Mouse (Mus musculus): ENCODE measurements at regions not wholly inside any gene's neighbourhood (a gene's known extent, or its start where the extent isn't known, plus 50 kb on each side); places are given as distances from the start of the nearest gene placed in this dataset.
A peak's percentile ranks its signal among the peaks of the same experiment; 100 is the strongest.

DNA sequence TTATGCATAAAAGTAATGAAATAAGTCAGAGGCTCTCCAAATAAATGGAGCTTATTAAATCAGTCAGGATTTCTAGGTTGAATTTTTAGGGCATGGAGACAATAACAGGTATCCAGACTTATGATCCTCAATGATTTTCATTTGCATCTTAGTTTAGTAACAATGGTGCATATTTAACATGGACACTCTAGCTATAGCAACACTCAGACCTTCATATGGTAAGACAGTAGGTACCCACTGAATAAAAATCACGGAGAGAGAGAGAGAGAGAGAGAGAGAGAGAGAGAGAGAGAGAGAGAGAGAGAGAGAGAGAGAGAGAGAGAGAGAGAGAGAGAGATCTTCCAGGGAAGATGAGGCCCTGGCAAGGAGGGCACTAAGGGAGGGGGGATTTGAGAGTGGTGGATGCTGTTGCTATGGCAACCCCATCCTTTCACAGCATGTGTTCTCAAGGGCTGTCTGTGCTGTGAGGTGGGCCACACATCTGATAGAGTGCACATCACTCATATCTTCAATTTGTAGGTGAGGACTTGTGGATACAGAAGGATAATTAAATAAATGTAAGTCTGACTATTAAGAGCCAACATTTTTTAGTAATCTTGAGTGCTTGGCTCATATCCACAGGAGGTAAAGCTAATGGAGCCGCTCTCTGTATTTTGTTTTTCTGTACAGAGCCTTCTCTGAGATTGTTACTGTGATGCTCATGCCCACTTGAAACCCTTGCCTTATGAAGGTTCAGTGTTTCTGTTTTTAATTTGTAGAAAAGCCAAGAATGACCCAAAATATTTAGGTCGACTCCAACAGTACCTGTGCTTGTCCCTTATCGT, 227.7 kb downstream of the Otor start:
- DNase-seq (ENCODE audit: low spot score in 2 of 2) = no peak

DNA sequence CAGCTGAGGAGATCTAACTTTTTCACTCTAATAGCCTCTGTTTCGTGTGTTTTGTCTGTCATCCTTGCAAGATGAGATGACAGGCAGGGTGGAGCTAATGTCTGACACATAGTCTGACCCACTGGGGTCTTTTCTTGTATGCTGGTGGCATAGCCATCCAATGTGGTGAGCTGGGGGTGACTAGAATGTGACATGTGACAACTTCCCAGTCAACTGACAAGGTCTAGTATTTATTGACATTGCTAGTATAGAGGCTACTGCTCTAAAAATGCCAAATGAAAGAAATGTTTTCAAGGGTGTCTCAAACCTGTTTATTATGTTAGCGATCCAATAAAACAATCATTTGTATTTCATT, 228.3 kb downstream of the Otor start:
- no peak for DNase-seq (ENCODE audit: low spot score in 2 of 2)

DNA sequence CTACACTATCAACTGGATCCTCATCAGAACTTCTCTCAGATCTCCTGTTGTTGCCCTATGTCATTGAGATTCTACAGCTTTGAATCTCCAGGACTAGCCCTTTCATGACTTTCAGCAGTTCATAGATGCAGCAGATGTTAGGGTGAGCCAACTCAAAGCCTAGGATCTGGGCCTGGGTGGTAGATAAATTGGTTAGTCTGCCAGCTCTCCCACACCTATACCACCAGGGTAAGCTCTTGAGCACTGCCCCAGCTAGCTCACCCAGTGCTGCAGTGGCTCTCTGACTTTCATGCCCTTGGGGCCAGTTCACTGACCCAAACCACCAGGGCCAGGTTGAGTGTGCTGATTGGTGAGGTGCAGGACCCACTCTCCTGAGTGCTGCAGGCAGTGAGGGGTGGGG, 220.5 kb upstream of the Pcsk2 start:
- DNase-seq (ENCODE audit: low spot score in 2 of 2) = no peak

DNA sequence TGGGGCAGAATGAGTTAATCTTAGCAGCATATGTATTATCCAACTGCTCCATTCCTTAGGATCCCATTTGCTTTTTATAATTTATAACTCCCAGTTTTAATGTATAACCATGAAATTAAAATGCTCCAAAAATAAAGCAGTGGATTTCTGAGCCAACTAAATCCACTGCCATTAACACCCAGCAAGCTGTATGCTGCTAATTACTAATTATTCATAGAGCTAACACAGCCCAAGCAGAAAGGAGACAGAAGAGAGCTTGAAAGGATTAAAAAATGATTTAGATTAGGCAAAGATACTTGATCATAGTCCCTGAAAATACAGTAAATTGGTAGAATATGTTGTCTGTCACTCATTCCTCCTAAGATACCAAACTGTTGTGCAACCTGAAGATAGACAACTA, 213.9 kb upstream of the Pcsk2 start:
- no peak for DNase-seq (ENCODE audit: low spot score in 2 of 2)

DNA sequence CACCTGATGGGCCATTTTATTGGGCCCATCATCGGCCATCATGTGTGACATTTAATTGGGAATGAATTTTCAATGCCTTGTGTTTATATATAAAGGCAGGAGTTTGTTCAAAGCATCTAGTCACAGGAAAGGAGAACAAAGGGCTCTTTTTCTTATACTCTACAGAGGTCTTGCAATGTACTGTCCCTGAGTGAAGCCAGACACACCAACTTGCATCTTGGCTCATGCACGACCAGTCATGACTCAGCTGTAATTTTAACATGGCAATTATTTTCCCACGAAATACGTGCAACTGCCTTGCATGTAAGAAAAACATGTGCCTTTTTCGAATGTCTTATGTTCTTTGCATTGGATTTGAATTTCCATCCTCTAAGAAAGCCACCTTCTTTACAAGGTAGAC, 205.6 kb upstream of the Pcsk2 start:
- DNase-seq (ENCODE audit: low spot score in 2 of 2) = no peak

DNA sequence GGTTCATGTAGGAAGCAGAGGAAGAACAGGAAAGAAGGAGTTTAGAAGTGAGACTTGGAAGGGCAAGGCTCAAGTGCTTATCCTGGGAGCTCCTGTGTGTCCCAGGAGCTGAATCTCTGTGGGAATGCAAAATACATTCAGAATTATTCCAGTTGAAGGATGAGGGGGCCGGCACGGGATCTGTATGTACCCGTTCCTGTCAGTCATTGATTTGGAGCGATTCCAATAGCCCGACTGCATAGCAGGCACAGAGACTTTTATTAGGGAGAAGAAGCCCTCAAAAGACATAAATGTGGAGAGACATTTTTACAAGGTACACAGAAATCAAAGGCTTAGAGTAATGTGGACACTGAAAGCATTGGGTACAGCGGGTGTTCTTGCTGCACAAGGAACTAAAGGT, 181.8 kb upstream of the Pcsk2 start:
- DNase-seq (ENCODE audit: low spot score in 2 of 2) = peak in 1 of 2 experiments; percentile 20

DNA sequence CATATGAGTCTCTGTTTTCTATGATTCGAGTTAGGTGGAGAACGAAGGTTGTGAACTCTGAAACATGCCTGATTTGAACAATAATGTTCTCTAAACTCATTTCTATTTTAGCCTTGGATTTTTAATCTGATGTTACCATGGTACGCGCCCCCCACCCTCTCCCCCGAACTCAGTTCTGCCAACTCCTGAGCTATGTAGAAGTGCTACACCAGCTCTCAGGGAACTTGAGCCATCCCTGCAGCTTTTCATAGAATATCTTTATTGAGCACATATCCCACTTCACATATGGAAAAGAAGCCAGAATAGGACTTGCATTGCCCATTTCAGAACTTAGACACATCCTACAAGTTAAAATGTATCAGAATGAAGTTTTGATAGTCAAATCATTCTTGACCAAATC, 180.0 kb upstream of the Pcsk2 start:
- DNase-seq (ENCODE audit: low spot score in 2 of 2) = no peak
